Mouse (Mus musculus) lung, postnatal 0 days (tissue): Measurements from ENCODE around the gene Inf2.

Experiments
- CTCF ChIP-seq: IDR thresholded peaks from 2 replicates; pipeline ENCODE4 v1.5.1; 2016; ENCODE audit warnings: antibody characterized with exemption, mild to moderate bottlenecking
- EP300 ChIP-seq: IDR thresholded peaks from 2 replicates; pipeline ENCODE4 v1.6.1; 2016; ENCODE audit warnings: antibody characterized with exemption, mild to moderate bottlenecking, control low read depth

DNA sequence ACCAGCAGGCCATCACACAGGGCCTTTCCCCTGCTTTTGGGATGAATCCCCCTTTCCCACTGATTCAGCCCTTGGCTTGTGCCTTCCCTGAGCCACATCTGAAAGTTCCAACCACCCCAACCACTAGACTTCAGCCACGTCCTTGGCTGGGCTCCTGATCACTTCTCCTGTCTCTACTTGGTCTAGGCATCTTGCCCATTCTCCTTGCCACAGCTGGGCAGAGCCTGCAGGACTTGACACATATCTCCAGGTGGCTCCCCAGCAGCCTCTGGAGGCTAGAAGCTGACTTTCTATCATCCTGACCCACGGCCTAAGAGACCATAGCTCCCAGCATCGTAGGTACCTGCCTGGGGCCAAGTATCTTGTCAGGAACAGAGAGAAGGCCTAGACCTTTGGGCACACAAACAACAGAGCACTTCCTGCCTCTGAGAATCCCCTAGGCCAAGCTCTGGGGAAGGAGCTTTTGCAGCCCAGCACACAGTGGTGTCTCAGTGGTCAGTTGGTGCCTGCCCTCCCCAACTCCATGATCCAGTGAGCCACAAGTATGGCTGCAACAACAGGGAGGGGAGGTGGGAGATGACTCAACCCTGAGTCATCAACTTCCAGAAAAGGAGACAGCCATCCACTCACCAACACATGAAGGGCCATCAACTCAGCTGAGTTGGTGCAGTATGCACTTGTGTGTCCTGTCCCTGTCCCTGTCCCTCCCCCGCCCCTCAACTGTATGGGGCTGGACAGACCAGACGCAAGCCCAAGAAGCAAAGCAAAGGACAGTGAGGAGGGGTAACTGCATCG lies 10.1 kb upstream of the Inf2 start:
- peak; percentile 58; the same call in 1 of the 2 replicates for TF ChIP-seq EP300
- no peak for TF ChIP-seq CTCF
